Mouse (Mus musculus): ENCODE measurements around the gene Npy. TPM values are rescaled to one million over a fixed set of nuclear protein-coding genes. Genes with fewer than 3 reads are reported as not detected.

Npy gene
- 225 and 338 TPM in 2 replicates for polyA plus RNA-seq (2012; rRNA removed)

GRCm38 (mm10) chr6:49821961-49822870, at the start of gene Npy:
Npy (plus strand) TSS chr6:49822710.

Measured in central nervous system, embryonic 18 days (tissue).